8 mouse cellular contexts compared by ENCODE assay signal in genomic region chr7:145159283-145160240, GRCm38 (mm10). TPM values are rescaled to one million over a fixed set of nuclear protein-coding genes. Genes with fewer than 3 reads are reported as not detected.
A peak's percentile ranks its signal among the peaks of the same experiment; 100 is the strongest.
DNase-seq lines count a peak whose midpoint lies in the region; ATAC-seq and TF ChIP-seq lines count a peak whose summit lies in the region.

No protein-coding gene starts in this region.

- H3K9me3 ChIP-seq in midbrain, postnatal 0 days (ENCODE audit: low read length), result no peaks in the 10 kb centered on the region

- H3K4me1 ChIP-seq in midbrain, postnatal 0 days (ENCODE audit: insufficient read depth, low read length), result peaks cover 6% of the 10 kb centered on the region; the same call in 1 of the 2 replicates

- no peaks in the 10 kb centered on the region for H3K36me3 ChIP-seq in midbrain, postnatal 0 days (ENCODE audit: insufficient read depth, low read length)

- DNase-seq in MN1 (ENCODE audit: low spot score) (peak; percentile 44), adipocyte (ENCODE audit: low spot score) (peak; percentile 61)
- peak; percentile 62 for DNase-seq in heart, postnatal 4 days
- DNase-seq in kidney, postnatal 36 days, result peak; percentile 62 to 68
- DNase-seq in midbrain, postnatal 0 days (ENCODE audit: low spot score), result peak; percentile 66
- DNase-seq in frontal cortex, postnatal 10 days (ENCODE audit: low spot score in 2 of 2), result no peak
- DNase-seq in layer of hippocampus, adult 9-10 months (ENCODE audit: low spot score), result no peak
- DNase-seq in urinary bladder, adult 18-20 months (ENCODE audit: low spot score in 2 of 2), result no peak

- no peak for TF ChIP-seq CTCF in midbrain, postnatal 0 days (IDR thresholded peaks at IDR 0.05)

- H3K27me3 ChIP-seq in midbrain, postnatal 0 days (ENCODE audit: insufficient read depth, low read length), result no peaks in the 10 kb centered on the region

- WGBS in midbrain, postnatal 0 days, result 27% methylated on average over 13 of the region's 13 CpGs

- no peak overlapping the region for H3K4me3 ChIP-seq in midbrain, postnatal 0 days (ENCODE audit: low read depth, low read length)

- no peak overlapping the region for H3K9ac ChIP-seq in midbrain, postnatal 0 days (replicated peaks; ENCODE audit: low read length, poor library complexity, severe bottlenecking)

- no peak for ATAC-seq in midbrain, postnatal 0 days (ENCODE audit: low FRiP score)

- no peak overlapping the region for H3K27ac ChIP-seq in midbrain, postnatal 0 days (ENCODE audit: low read depth, low read length)

- no peak overlapping the region for H3K4me2 ChIP-seq in midbrain, postnatal 0 days (ENCODE audit: low read depth, low read length, poor library complexity, severe bottlenecking)

RNA-seq across cellular contexts. Expression of gene 1810010D01Rik, which starts 48.4 kb away (rescaled TPM):
- total RNA-seq in heart, postnatal 4 days (2021), result under 1 TPM in 1 of 2 experiments, not detected in 1; 0.31 TPM
- 0.71 TPM in 1 of 2 replicates, not detected in the other for total RNA-seq in midbrain, postnatal 0 days (2014; rRNA removed)
- not detected in 2 replicates for polyA plus RNA-seq in midbrain, postnatal 0 days (2015; fragmentation: Nextera tagmentation; extraction: Ambion mirVana)

Comparison
In these comparisons a context has a peak if more than half of its experiments do, and no peak if none do; other contexts are left out.
1. DNase-seq: peak in MN1 (single experiment), adipocyte (single experiment), heart, postnatal 4 days (single experiment), kidney, postnatal 36 days (2 of 2) and midbrain, postnatal 0 days (single experiment); none in frontal cortex, postnatal 10 days (0 of 2), layer of hippocampus, adult 9-10 months (single experiment) and urinary bladder, adult 18-20 months (0 of 2).